Mouse (Mus musculus) kidney, adult 8-10 months (tissue): Measurements from ENCODE around the gene Cypt12.

Experiments used
- DNase-seq, 2 experiments: peaks; one replicate each; pipeline ENCODE4 v3.0.0; 2022

The Cypt12 gene

GRCm38 (mm10) chr3:17948299-17948698 is at the start of gene Cypt12:
Cypt12 (plus strand) TSS chr3:17948410.
- no peak for DNase-seq

- DNase-seq, result no peak
Observed at GRCm38 (mm10) chr3:17913796-17914195, 34.4 kb upstream of the Cypt12 start.

GRCm38 (mm10) chr3:17940206-17940605 is 8.0 kb upstream of the Cypt12 start:
- no peak for DNase-seq
